Mouse (Mus musculus) CD4-positive helper T cell, adult 2 months (primary cell): ENCODE data around the gene Itpk1.
A peak's percentile ranks its signal among the peaks of the same experiment; 100 is the strongest.

Experiments used
- DNase-seq: peaks from one replicate; pipeline ENCODE4 v3.0.0-alpha.2; 2012; ENCODE audit warnings: low read depth, missing footprints, low spot score

The Itpk1 gene

GRCm38 (mm10) chr12:102713153-102713865 is 8.6 kb upstream of the Itpk1 start:
- DNase-seq, result no peak

GRCm38 (mm10) chr12:102710851-102711375 is 6.2 kb upstream of the Itpk1 start:
- DNase-seq, result no peak

GRCm38 (mm10) chr12:102709896-102710295 is 5.2 kb upstream of the Itpk1 start:
- DNase-seq, result no peak

GRCm38 (mm10) chr12:102708220-102708619 is 3.5 kb upstream of the Itpk1 start:
- no peak for DNase-seq

GRCm38 (mm10) chr12:102706833-102707463 is 2.2 kb upstream of the Itpk1 start:
- DNase-seq, result no peak

GRCm38 (mm10) chr12:102705906-102706640 is 1.3 kb upstream of the Itpk1 start:
- no peak for DNase-seq

- DNase-seq, result peak; percentile 92
Observed at GRCm38 (mm10) chr12:102705216-102705871, 614 bp upstream of the Itpk1 start.

GRCm38 (mm10) chr12:102703921-102704408 is 765 bp downstream of the Itpk1 start:
- DNase-seq, result peak; percentile 47

GRCm38 (mm10) chr12:102703441-102703840 is 1.3 kb downstream of the Itpk1 start:
- DNase-seq, result no peak

- DNase-seq, result no peak
Observed at GRCm38 (mm10) chr12:102703111-102703412, 1.7 kb downstream of the Itpk1 start.

- DNase-seq, result peak; percentile 86
Observed at GRCm38 (mm10) chr12:102702356-102703110, 2.2 kb downstream of the Itpk1 start.

- no peak for DNase-seq
Observed at GRCm38 (mm10) chr12:102701691-102702207, 3.0 kb downstream of the Itpk1 start.

- no peak for DNase-seq
Observed at GRCm38 (mm10) chr12:102700453-102700852, 4.3 kb downstream of the Itpk1 start.

GRCm38 (mm10) chr12:102699156-102699555 is 5.6 kb downstream of the Itpk1 start:
- peak; percentile 69 for DNase-seq

GRCm38 (mm10) chr12:102698089-102698684 is 6.5 kb downstream of the Itpk1 start:
- DNase-seq, result peak; percentile 41

- no peak for DNase-seq
Observed at GRCm38 (mm10) chr12:102697381-102697780, 7.3 kb downstream of the Itpk1 start.

GRCm38 (mm10) chr12:102696635-102697354 is 7.9 kb downstream of the Itpk1 start:
- no peak for DNase-seq

- peak; percentile 66 for DNase-seq
Observed at GRCm38 (mm10) chr12:102695369-102696239, 9.1 kb downstream of the Itpk1 start.

- no peak for DNase-seq
Observed at GRCm38 (mm10) chr12:102691761-102692160, 13.0 kb downstream of the Itpk1 start.
